Mouse (Mus musculus): ENCODE results near the gene Pkd1l1.

Pkd1l1 gene

GRCm38 (mm10) chr11:8942446-8942845 is 30.6 kb downstream of the Pkd1l1 start:
- in situ Hi-C loops (cut with MseI, MboI) = no loop called here

DNA sequence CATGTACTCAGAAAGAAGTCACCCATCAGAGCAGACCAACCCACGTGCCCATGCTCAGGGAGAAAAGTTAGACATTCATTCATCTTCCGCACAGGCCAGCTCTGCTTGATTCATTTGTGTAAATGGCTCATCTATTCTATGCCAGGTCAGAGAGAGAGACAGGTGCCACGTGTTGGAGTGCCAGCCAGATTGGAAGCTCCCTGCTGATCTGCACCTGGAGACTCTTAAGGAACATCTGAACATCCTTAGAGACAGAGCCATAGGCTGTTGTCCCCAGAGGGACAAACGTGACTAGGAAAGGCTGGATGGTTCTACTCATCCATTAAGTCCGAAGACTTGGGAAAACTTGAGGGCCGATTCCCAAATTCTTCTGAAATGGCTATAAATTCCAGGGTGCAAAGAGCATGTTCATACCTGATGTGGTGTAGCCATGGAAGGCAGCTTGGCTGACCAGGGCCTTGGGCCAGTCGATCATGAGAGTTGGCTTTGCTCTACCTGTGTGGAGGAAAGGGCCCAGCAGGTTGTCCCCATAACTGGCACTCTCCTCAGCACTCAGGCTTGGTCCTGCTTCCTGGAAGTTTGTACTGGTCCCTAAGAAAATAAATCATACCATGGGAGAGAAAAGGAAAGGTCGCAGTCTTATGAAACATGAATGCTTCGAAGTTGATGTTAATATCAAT is 36.5 kb downstream of the Pkd1l1 start:
- in situ Hi-C loops (cut with MseI, MboI) = no loop called here

DNA sequence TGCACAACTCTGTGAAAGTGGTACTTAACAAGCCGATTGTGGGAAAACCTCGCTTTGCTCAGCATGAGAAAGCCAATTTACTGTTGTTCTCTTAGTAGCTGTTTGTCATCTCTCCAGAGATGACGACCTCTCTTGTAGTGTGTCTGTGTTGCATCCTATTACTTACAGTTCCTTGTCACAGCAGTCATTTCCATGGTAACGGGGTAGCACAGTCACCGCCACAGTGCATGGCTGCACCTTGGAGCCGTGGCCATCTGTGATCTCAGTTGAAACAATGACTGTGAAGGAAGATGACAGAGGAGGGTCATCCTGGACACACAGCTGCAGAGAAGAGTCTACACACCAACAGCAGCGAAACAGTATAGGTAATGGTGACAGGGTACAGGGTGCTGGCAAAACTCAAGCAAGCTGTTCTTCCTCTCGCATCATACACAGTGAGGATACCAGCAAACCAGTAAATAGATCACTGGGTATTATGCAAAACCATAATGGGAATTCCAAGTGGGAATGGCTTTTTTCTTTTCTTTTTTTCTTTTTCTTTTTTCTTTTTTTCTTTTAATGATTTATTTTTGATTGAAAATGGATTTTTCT is 56.9 kb downstream of the Pkd1l1 start:
- in situ Hi-C loops (cut with MseI, MboI) = no loop called here

- in situ Hi-C loops (cut with MseI, MboI) = no loop called here
These were observed 90.3 kb downstream of the Pkd1l1 start for GRCm38 (mm10) chr11:8882793-8883192.

DNA sequence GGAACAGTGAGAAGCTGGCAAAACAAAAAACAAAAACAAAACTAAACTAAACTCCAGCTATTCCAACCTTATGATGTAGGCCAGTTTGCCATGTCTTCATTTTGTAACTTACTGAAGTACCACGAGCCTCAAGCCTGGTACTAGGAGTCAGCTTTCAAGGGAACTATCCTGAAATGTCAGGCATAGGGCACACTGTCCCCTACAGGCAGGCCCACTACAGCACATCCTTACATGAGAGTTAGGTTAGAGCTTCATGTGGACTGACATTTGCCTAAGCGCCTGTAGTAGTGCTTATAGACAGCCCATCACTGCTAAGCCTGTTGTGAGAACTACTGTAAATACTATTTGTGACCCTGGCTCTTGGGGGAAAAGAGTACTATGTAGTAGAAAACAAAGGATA is 91.5 kb downstream of the Pkd1l1 start:
- in situ Hi-C loops (cut with MseI, MboI) = no loop called here

GRCm38 (mm10) chr11:8870115-8870514 is 103.0 kb downstream of the Pkd1l1 start:
- in situ Hi-C loops (cut with MseI, MboI) = loop anchor here in 1 of 2 experiments (10.0 kb wide), 1 partner anchor 265 kb away; no protein-coding TSS in a partner anchor

DNA sequence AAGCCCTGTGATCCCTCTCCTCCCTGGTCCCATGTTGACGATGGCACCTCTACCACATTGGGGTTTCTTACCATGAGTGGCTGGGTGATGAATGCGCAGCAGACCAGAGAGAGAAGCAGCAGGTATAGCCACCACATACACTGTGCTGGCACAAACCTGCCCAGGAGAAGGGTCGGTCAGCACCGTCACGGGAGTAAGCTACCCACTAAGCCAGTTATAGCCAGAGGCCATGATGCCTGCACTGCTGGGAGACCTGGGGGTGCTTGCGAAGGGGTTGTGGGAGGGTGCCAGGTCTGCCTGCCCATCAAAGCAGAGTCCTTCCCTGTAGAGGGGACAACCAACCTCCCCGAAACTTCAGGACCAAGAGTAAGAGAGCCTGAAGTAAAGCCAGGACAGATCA is 107.0 kb downstream of the Pkd1l1 start:
- in situ Hi-C loops (cut with MseI, MboI) = loop anchor here (5.0 to 10.0 kb wide), 3 partner anchors 89 to 441 kb away; no protein-coding TSS in a partner anchor

DNA sequence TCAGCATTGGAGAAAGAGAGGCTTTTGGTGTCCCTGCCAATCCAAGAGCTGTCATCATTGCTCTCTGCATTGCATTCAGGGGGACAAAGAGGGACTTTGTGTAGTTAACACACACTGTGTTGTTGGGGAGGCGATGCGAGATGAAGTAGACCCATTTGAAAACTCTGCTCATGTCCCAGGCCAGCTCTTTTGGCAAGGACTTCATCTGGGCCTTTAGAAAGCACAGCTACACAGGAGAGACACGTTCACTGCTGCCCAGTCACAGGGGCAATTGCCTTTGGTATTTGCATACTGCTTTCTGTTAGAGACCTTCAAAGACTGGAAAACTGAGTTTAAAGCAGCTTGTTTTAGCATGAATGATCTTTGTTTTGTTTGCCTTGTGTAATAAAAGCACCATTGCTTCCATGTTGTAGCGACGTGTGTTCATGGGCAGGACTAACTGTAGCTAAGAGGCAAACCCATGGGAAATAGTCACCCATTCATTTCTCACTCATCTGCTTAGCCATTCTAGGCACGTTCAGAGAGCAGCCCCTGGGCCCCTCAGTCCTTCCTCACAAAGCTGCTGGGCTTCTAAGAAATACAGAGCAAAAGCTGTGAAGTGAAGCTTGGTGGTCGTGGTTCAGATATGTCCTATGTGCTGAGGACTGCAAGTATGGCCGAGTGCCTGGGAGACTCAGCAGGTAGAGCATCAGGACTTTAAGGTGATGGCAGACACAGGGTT is 109.0 kb downstream of the Pkd1l1 start:
- in situ Hi-C loops (cut with MseI, MboI) = loop anchor here (5.0 to 10.0 kb wide), 4 partner anchors 91 to 442 kb away; no protein-coding TSS in a partner anchor

- in situ Hi-C loops (cut with MseI, MboI) = loop anchor here (5.0 to 10.0 kb wide), 4 partner anchors 92 to 440 kb away; no protein-coding TSS in a partner anchor
These were observed 110.6 kb downstream of the Pkd1l1 start for GRCm38 (mm10) chr11:8862426-8862825.

GRCm38 (mm10) chr11:8861978-8862377 is 111.1 kb downstream of the Pkd1l1 start:
- in situ Hi-C loops (cut with MseI, MboI) = loop anchor here (5.0 to 10.0 kb wide), 4 partner anchors 93 to 440 kb away; no protein-coding TSS in a partner anchor

DNA sequence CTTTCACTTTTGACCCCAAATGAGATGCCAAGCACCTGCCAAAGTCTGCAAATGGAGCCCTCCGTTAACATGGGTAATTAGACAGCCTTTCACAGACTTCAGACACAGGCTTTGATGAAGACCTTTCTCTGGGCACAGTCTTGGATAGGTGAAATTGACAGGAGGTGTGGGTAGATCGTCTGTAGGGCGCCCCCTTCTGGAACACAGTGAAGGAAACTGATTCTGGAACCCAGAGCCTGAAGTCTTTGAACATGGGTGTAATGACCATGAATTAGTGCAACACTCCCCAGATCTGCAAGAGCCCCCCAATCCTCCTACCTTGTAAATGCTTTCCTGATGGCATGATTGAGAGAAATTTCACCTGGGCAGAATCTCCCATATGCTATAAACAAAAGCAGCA is 112.2 kb downstream of the Pkd1l1 start:
- in situ Hi-C loops (cut with MseI, MboI) = loop anchor here (5.0 to 10.0 kb wide), 4 partner anchors 94 to 439 kb away; no protein-coding TSS in a partner anchor

GRCm38 (mm10) chr11:8859868-8860267 is 113.2 kb downstream of the Pkd1l1 start:
- in situ Hi-C loops (cut with MseI, MboI) = loop anchor here (5.0 to 10.0 kb wide), 5 partner anchors 95 to 438 kb away; no protein-coding TSS in a partner anchor

- in situ Hi-C loops (cut with MseI, MboI) = loop anchor here in 1 of 2 experiments (5.0 kb wide), 1 partner anchor 317 kb away; no protein-coding TSS in a partner anchor
These were observed 114.0 kb downstream of the Pkd1l1 start for GRCm38 (mm10) chr11:8859041-8859440.

- in situ Hi-C loops (cut with MseI, MboI) = loop anchor here in 1 of 2 experiments (5.0 kb wide), 1 partner anchor 314 kb away; no protein-coding TSS in a partner anchor
These were observed 116.9 kb downstream of the Pkd1l1 start for GRCm38 (mm10) chr11:8856125-8856524.

DNA sequence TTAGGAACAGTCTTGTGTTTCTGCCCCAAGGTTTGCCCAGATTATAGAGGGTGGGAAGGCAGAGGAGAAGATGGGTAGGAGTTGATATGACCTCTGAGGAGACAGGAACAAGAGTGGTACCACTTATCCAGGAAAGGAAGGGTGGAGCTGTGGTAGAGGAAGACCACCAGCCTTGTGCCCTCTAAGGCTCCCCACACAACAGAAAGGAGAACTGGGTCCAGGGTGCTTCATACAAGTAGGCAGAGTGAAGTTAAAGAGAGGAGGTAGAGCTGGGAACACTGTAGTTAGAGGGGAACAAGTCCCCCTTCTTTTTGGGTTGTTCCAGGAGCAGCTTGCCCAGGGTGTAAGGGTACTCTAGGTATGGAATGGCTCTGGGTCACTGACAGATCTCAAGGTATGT is 125.0 kb downstream of the Pkd1l1 start:
- in situ Hi-C loops (cut with MseI, MboI) = no loop called here

DNA sequence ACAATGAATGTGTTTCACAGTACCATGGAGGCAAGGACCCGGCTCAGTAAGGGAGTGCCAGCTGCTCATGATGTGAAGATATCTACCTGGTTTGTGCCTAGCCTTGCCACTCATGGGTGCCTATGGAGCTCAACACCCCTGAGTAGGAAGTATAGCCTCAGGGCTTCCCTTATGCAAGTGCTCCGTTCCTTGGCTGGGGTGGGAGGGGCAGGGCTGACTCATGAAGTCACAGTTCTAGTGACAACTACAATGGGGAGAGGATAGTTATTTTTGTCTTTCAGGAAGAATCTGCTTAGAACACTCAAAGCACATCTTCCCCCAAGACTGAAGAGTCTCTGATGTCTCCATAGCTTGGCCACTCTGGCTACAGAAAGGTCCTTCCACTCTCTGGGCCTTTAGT is 125.4 kb downstream of the Pkd1l1 start:
- in situ Hi-C loops (cut with MseI, MboI) = no loop called here

- in situ Hi-C loops (cut with MseI, MboI) = no loop called here
These were observed 136.9 kb downstream of the Pkd1l1 start for GRCm38 (mm10) chr11:8836176-8836575.

DNA sequence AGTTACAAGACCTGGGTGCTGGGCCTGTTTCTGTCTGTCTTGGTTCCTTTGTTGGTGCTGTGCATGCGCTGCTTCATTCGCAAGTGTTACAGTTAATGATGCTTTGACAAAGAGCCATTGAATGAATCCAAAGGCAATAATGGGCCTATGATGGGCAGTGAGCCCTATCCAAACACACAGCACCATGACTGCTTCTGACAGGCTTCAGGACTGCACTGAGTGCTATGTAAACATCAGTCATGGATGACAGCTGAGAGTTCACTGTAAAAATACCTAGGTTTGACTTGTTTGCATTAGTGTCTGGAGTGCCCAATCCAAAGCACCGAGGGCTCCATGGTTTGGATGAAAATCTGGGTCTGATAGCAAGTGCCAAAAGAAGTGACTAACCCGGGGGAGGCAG is 138.9 kb downstream of the Pkd1l1 start:
- in situ Hi-C loops (cut with MseI, MboI) = no loop called here

DNA sequence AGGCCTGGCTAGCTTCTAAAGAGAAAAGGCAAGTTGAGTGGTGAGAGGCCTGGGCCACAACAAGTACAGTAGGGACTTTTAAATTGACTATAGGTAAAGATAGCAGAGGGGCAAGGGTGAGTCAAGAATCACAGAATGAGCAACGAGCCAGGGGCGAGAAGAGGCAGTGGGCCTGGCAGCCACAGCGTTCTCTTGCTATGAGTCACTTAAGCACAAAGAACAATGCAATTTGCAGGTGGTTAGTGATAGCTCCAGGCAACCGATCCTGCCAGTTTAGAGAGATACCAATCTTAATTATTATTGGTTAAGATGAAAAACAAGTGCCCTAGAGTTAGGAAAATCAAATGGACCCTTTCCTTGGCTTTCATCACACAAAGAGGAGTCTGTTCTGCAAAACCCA is 142.5 kb downstream of the Pkd1l1 start:
- in situ Hi-C loops (cut with MseI, MboI) = no loop called here

DNA sequence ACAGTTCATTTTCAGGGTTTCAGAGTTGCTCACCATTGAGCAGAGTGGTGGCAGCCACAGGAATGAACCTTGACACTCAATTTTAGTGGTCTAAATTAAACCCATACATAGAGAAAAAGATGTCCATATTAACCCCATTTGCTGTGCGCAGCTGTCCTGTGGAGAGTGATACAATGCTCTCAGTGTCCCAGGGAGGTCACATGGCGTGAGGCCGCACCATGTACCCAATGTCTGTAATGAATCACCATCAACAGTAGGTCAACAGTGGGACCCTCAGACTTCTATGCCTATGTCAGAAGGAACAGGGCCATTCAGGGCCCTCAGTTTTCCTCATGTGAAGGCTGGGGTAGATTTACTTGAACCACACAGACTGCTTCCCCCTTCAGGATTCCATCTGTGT is 143.5 kb downstream of the Pkd1l1 start:
- in situ Hi-C loops (cut with MseI, MboI) = no loop called here

GRCm38 (mm10) chr11:8828836-8829526 is 144.1 kb downstream of the Pkd1l1 start:
- in situ Hi-C loops (cut with MseI, MboI) = no loop called here

DNA sequence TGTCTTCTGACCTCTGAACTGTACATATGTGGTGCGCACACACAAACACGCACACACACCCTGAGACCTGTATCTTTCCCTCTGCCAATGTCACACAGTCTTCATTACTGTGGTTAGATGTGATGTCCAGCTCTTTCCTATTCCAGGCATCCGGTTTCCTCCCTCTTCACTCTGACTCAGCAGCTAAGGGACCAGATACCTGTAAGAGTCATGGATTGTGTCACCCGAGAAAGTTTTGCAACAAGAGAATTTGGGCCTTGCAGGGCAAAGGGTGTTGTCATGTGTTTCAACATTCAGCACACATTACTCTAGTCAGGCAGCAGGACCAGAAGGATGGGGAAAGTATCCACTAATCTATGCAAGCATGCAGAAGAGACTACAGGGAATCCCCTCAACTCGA is 146.5 kb downstream of the Pkd1l1 start:
- in situ Hi-C loops (cut with MseI, MboI) = no loop called here
